Mouse (Mus musculus) heart, postnatal 0 days (tissue): ENCODE results near the gene Atg9b.

ENCODE experiments used
- CTCF ChIP-seq: IDR thresholded peaks from 2 replicates; pipeline ENCODE4 v1.5.1; 2016; ENCODE audit warnings: antibody characterized with exemption, control low read depth, low read depth
- EP300 ChIP-seq: IDR thresholded peaks from 2 replicates; pipeline ENCODE4 v1.6.1; 2016; ENCODE audit warnings: antibody characterized with exemption, low read depth

GRCm38 (mm10) chr5:24351701-24352171 lies 40.2 kb downstream of the Atg9b start:
- TF ChIP-seq CTCF (no peak), EP300 (no peak)
